Mouse (Mus musculus) left cerebral cortex, adult 9 months (tissue): ENCODE results near the gene Rgs5.

Experiments used
- DNase-seq, 2 experiments: peaks; one replicate each; pipeline ENCODE4 v3.0.0; 2022; ENCODE audit warnings: low spot score in 2 of 2

The Rgs5 gene

GRCm38 (mm10) chr1:169726319-169726718, 71.0 kb downstream of the Rgs5 start:
- DNase-seq, result no peak

- DNase-seq, result no peak
Measured at GRCm38 (mm10) chr1:169730599-169731100, 75.3 kb downstream of the Rgs5 start.

GRCm38 (mm10) chr1:169736139-169736538, 80.8 kb downstream of the Rgs5 start:
- no peak for DNase-seq

GRCm38 (mm10) chr1:169737231-169737630, 81.9 kb downstream of the Rgs5 start:
- DNase-seq, result no peak

- no peak for DNase-seq
Measured at GRCm38 (mm10) chr1:169741147-169741546, 85.8 kb downstream of the Rgs5 start.
